Mouse (Mus musculus) left cerebral cortex, adult 2 months (tissue): ENCODE data around the gene Rasal1. TPM values are rescaled to one million over a fixed set of nuclear protein-coding genes. Genes with fewer than 3 reads are reported as not detected.

Source experiments
- DNase-seq, 2 experiments: peaks; one replicate each; pipeline ENCODE4 v3.0.0; 2021 to 2022; ENCODE audit warnings: low spot score in 2 of 2, mixed read lengths in 1 of 2; ENCODE audit errors: extremely low spot score in 1 of 2
- H3K27ac ChIP-seq: fragments of 200-600 bp; 2 replicates; pipeline ENCODE4 v1.8.1; 2022
- H3K4me3 ChIP-seq: fragments of 200-600 bp; 2 replicates; pipeline ENCODE4 v1.8.1; 2022
- CTCF ChIP-seq: fragments of 200-600 bp; IDR thresholded peaks from 2 replicates; pipeline ENCODE4 v1.8.1; 2022; ENCODE audit warnings: antibody characterized with exemption, mild to moderate bottlenecking, moderate library complexity
- intact Hi-C: fragments of 180-260 bp; cut with DNase I; formaldehyde crosslinking; loops from one replicate; pipeline ENCODE4 v1.15.1; 2025
- total RNA-seq, 2 experiments: library from RNA; stranded (reverse); gene quantifications; 2 replicates each; pipeline ENCODE4 v1.2.3; 2021

Gene Rasal1
- total RNA-seq, 2 experiments from 2014 or later, result 85.3 TPM

- intact Hi-C loops, result no loop called here
- no peak overlapping the region for H3K27ac ChIP-seq
- TF ChIP-seq CTCF, result no peak
- H3K4me3 ChIP-seq, result no peak overlapping the region
- DNase-seq, result no peak
These were observed 21.5 kb downstream of the Rasal1 start for GRCm38 (mm10) chr5:120670132-120670531.

DNA sequence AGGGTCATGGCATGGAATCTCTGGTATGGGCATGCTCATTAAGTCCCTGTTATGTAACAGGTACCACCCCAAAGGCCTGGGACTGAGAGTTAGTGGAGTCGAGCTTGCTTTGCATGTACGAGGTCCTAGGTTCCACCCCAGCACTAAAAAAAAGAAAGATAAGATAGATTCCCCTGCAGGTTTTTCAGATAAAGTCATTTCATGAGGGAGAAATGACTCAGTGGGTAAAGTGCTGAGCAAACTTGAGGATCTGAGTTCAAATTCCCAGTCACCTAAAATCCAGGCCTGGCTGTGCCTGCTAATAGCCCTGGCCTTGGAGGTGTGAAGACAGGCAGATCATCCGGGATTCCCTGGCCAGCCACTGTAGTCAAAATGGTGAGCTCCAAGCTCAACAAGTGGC is 23.3 kb downstream of the Rasal1 start:
- intact Hi-C loops, result loop anchor here (2.0 kb wide), 1 partner anchor 23 kb away; the partner anchor contains the start of gene Rasal1
- Histone ChIP-seq H3K27ac (no peak overlapping the region), H3K4me3 (no peak overlapping the region)
- TF ChIP-seq CTCF, result no peak
- no peak for DNase-seq

- peak; percentile 91 for TF ChIP-seq CTCF
- Histone ChIP-seq H3K27ac (no peak overlapping the region), H3K4me3 (no peak overlapping the region)
- DNase-seq, result peak; percentile 76 to 79
- intact Hi-C loops, result loop anchor here (1.0 to 2.0 kb wide), 2 partner anchors 25 to 53 kb away; partner anchors contain the start of gene Rasal1
These were observed 25.0 kb downstream of the Rasal1 start for GRCm38 (mm10) chr5:120673626-120674025.

DNA sequence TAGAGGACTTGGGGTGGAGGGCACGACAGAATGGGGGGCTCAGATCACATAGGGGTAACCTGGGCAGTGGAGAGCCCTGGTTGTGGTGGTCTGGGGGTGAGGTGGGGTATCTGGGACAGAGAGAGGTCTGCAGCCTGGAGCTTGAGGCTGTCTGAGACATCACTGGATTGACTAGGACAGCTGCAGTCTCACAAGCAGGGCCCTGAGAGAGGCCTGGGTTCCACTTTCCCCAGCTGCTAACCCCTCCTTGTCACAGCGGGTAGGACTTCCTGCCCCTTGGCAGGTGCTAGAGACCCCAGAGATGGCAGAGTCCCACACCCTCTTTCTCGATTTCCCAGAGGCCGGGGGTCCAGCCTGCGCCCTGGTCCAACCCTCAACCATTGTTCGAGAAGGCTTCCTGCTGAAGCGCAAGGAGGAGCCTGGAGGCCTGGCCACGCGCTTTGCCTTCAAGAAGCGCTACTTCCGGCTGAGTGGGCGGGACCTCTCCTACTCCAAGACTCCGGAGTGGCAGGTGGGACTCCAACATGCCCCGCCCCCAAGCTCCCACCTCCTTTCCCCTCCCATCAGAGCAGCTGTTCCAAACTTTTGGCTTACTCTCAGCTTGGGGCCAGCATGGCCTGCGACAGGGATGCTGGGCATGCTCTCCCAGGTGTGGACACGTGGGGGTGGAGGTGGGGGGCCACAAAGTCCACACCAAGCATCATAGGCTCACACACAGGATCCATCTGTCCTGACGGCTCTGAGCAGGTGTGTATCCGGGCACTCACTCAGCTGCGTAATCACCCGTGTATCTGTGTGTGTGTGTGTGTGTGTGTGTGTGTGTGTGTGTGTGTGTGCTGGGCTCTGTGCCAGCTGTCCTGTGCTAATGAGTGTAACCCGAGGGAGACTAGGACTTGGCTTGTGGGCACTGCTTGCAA is 25.9 kb downstream of the Rasal1 start:
- DNase-seq, result no peak
- Histone ChIP-seq H3K27ac (no peak overlapping the region), H3K4me3 (no peak overlapping the region)
- TF ChIP-seq CTCF, result no peak
- intact Hi-C loops, result loop anchor here (5.0 kb wide), 1 partner anchor 73 kb away; the partner anchor contains the start of gene Oas2

DNA sequence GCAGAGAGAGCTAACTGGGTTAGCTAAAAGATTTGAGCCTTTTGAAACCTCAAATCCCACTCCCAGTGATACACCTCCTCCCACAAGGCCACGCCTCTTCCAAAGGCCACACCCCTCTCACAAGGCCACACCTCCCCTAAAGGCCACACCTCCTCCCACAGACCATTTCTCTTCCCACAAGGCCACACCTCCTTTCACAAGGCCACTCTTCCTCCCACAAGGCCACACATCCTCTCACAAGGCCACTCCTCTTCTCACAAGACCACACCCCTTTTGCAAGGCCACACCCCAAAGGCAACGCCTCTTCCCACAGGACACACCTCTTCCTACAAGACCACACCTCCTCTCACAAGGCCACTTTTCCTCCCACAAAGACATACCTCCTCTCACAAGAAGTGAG is 28.9 kb downstream of the Rasal1 start:
- no peak overlapping the region for H3K4me3 ChIP-seq
- H3K27ac ChIP-seq, result no peak overlapping the region
- no peak for DNase-seq
- intact Hi-C loops, result loop anchor here (5.0 kb wide), 1 partner anchor 70 kb away; the partner anchor contains the start of gene Oas2
- no peak for TF ChIP-seq CTCF

DNA sequence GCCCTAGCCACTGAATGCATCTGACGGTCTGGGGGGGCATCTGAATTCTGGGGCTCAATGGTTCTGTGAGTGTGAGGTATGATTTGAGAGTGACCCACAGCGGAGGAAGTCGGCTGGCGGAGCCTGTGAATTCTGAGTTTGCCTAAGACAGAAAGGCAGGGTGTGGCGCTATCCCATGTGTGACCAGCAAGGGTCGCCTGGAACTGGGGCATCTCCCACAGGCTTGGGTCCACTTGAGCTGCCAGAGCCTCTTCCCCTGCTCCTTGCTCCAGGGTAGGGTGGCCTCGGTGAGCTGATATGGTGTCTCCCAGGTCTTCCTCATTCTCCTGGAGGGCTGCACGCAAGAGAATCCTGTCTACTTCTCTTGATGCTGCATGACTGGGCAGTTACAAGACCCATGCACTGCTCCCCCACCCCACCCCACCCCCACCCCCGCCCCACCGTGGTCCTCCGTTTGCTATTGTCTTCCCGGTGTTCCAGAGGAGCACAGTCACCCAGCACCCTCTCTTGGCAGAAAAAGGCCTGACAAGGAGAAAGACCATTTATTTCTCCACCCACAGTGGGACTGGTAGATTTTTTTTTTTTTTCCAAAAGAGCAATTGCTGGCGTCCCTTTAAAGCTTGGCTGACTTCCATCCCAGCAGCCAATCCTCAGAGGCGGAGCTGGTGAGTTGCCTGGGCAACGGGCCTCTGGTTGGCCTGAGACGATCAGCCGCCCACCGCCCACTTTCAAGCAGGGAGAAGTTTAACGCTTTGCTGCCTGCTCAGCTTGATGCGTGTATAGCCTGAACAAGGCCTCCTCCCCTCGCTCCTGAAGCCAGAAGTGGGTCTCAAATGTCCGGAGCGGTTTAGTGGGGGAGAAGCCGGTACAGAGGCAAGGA is 31.3 kb downstream of the Rasal1 start:
- no peak overlapping the region for H3K4me3 ChIP-seq
- peak overlapping the region; percentile 88 for H3K27ac ChIP-seq
- peak; percentile 53 for TF ChIP-seq CTCF
- intact Hi-C loops, result loop anchor here (1.0 to 5.0 kb wide), 2 partner anchors 30 to 67 kb away; partner anchors contain the start of gene Oas2
- DNase-seq, result peak; percentile 87 to 92

- H3K4me3 ChIP-seq, result no peak overlapping the region
- no peak for TF ChIP-seq CTCF
- DNase-seq, result peak in 1 of 2 experiments; percentile 30
- intact Hi-C loops, result loop anchor here (1.0 kb wide), 1 partner anchor 29 kb away; no protein-coding TSS in a partner anchor
- peak overlapping the region; percentile 88 for H3K27ac ChIP-seq
These were observed 32.3 kb downstream of the Rasal1 start for GRCm38 (mm10) chr5:120680918-120681317.

DNA sequence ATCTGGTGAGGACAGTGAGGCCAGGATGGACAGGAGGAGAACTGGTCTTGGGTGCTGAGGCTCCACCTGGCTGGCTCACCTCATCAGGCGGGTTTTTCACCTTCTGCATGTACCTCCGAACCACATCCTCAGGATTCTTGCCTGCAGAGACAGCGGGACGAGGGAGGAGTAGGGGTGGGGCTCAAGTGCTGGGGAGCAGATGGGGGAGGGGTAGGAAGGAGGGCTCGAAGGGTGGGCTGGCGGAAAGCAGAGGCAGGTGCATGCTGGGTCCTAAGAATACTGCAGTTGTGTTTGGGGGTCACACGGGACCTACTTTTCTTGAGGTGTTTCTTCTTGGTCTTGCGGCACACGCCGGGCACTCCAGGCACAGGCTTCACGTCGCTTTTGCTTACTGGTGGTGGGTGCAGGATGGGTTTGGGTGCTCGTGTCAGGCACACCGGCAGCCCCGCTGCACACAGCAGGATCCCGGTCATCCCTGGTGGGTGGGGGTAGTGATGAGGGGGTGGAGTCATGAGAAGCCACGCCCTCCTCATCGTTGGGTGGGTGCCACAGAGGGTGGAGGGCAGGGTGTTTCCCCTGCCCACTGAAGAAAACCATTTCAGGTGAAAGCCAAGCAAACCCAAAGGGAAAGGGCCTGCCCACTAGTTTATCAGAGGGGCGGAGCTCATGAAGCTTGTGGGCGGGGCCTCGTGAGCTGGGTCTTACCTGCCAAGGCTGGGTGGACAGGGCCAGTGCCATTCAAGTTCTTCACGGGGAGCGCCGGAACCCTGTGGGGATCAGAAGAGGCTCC is 34.6 kb downstream of the Rasal1 start:
- intact Hi-C loops, result no loop called here
- Histone ChIP-seq H3K27ac (no peak overlapping the region), H3K4me3 (no peak overlapping the region)
- TF ChIP-seq CTCF, result no peak
- no peak for DNase-seq

DNA sequence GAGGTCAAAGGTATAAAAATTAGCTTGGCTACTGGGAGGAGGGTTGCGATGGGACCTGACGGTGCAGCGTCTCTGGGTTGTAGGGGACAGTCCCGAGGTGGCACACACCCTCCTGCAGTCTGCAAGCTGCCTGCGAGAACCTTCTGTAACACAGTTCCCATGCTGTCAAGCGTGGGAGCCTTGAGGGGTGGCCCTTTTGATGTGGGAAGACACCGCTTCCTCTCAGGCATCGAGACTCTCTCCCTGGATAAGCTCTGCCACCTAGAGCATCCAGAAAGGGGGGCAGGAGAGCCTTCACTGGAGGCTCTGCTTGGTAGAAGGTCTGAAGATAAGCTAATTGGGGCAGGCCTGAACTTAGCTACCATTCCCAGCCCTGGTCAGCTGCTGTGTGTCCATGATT is 37.1 kb downstream of the Rasal1 start:
- no peak overlapping the region for H3K27ac ChIP-seq
- intact Hi-C loops, result no loop called here
- no peak overlapping the region for H3K4me3 ChIP-seq
- TF ChIP-seq CTCF, result no peak
- DNase-seq, result no peak

DNA sequence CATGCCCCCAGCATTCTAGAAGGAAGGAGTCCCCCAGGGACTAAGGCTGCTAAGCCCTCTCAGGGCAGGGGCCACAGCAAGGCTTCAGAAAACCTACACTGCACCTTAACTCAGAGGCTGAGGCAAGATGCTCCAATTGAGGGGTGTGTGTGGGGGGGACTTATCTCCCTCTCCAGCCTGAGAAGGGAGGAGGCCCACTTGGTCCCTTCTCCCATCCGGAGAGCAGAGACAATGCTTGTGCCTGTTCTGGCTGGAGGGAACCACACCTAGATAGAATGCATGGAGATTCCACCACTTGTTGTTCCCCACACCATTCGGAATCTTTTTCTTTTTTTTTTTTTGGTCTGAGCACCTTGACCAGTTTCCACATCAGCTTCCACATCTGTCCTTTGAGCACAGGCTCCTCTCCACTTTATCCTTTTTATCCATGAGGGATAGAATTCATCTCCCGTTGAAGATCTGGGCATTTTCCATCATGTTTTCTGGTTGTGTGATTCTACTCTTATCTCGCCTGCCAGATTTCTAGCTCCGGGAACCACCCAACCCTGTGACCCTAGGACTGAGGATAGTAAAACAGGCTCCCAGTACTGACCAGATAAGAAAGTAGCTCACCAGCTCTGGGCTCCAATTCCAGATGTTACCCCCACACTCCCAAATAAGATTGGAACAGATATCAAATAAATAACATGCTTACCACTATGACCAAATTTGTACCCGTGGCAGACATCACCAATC is 38.3 kb downstream of the Rasal1 start:
- no peak for DNase-seq
- intact Hi-C loops, result no loop called here
- TF ChIP-seq CTCF, result no peak
- no peak overlapping the region for H3K4me3 ChIP-seq
- H3K27ac ChIP-seq, result no peak overlapping the region
